Mouse (Mus musculus) bone marrow macrophage, adult 2 months (primary cell): ENCODE data around the gene Kctd21.

Experiments used
- CTCF ChIP-seq: IDR thresholded peaks from 2 replicates; pipeline ENCODE4 v1.5.1; 2012; ENCODE audit warnings: low read depth, mild to moderate bottlenecking, low read length, moderate library complexity
- POLR2A ChIP-seq: IDR thresholded peaks from 2 replicates; pipeline ENCODE4 v1.6.1; 2012; ENCODE audit warnings: mild to moderate bottlenecking, low read depth, low read length, borderline replicate concordance

DNA sequence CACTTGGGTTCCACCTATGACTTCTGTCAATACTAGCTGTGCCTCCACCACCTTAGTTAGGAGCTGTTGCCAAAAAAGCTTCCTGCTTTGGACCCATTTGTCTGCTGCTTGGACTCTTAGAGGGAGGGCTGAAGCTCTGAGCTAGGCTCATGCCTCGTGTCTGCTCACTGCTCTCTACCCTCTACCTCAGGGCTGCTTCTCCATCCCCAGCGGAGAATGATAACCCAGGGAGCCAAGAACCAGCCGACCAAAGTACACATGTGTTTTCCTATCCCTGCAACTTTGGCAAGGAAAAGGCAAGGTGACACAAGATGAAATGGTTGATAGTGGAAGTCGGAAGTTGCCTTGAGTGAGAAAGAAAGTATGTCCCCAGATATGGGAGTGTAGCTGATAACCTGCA lies 26.9 kb upstream of the Kctd21 start:
- TF ChIP-seq POLR2A: no peak
- no peak for TF ChIP-seq CTCF
